Mouse (Mus musculus): Measurements from ENCODE around the gene Tifa. TPM values are rescaled to one million over a fixed set of nuclear protein-coding genes. Genes with fewer than 3 reads are reported as not detected.

Gene Tifa
- polyA plus RNA-seq, 1 experiment from 2014 or later: 27.4 TPM

DNA sequence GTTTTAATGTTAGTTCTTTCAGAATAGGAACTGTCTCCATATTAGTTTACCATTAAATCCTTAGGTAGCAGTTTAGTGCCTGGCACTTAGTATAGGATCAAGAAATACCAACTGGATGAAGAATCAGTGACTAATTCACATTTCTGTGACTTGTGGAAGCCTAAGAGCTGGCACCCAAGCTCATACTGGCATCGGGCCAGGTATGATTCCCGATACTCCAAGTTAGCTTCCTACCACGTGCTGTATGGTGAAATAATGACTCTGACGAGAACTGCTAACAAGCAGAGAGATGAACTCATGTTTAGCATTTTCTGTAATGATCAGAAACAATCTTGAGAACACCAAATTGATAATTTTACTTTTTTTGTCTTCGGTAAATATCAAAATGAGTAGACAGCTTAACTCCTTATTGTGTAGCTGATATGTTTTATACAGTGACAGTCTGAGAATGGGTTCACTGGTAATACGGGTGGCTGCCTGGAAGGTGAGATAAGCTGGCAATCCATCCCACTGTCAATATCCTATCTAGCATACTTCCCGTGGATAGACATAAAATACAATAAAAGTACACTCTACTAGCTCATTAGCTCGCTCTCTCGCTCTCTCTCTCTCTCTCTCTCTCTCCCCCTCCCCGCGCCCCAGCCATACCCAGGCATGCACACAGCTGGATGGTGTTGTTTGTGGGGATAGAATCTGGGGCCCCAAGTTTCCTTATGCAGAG lies 58.6 kb downstream of the Tifa start:
- Histone ChIP-seq H3K4me3 (ENCODE audit: low read length) (no peak overlapping the region), H3K27ac (ENCODE audit: low read length) (no peak overlapping the region), H3K4me1 (ENCODE audit: control insufficient read depth, insufficient read depth, low read length) (0 out of 2 replicates have a peak, but pooled peaks cover 3% of the 10 kb centered on the region), H3K9me3 (ENCODE audit: control insufficient read depth, low read length) (0 out of 2 replicates have a peak, but pooled peaks cover 4% of the 10 kb centered on the region), H3K27me3 (replicated peaks; ENCODE audit: control insufficient read depth, insufficient read depth, low read length) (no peaks in the 10 kb centered on the region), H3K9ac (ENCODE audit: low read depth, low read length) (no peak overlapping the region), H3K4me2 (ENCODE audit: low read depth, low read length) (no peak overlapping the region), H3K36me3 (ENCODE audit: control insufficient read depth, insufficient read depth, low read length) (no peaks in the 10 kb centered on the region)
- ATAC-seq: no peak
- 73% methylated on average over 11 of the region's 11 CpGs for WGBS

- H3K9me3 ChIP-seq (ENCODE audit: control insufficient read depth, low read length): 0 out of 2 replicates have a peak, but pooled peaks cover 4% of the 10 kb centered on the region
- H3K27me3 ChIP-seq (replicated peaks; ENCODE audit: control insufficient read depth, insufficient read depth, low read length): no peaks in the 10 kb centered on the region
- no peak overlapping the region for H3K27ac ChIP-seq (ENCODE audit: low read length)
- no peak overlapping the region for H3K4me2 ChIP-seq (ENCODE audit: low read depth, low read length)
- H3K36me3 ChIP-seq (ENCODE audit: control insufficient read depth, insufficient read depth, low read length): no peaks in the 10 kb centered on the region
- H3K9ac ChIP-seq (ENCODE audit: low read depth, low read length): no peak overlapping the region
- H3K4me1 ChIP-seq (ENCODE audit: control insufficient read depth, insufficient read depth, low read length): peaks cover 6% of the 10 kb centered on the region; the same call in 1 of the 2 replicates
- peak; percentile 24 for ATAC-seq
- H3K4me3 ChIP-seq (ENCODE audit: low read length): no peak overlapping the region
- 78% methylated on average over 5 of the region's 5 CpGs for WGBS
Observed at GRCm38 (mm10) chr3:127849922-127850321, 60.3 kb downstream of the Tifa start.

GRCm38 (mm10) chr3:127850776-127851646 lies 61.4 kb downstream of the Tifa start:
- Histone ChIP-seq H3K4me3 (ENCODE audit: low read length) (no peak overlapping the region), H3K9me3 (ENCODE audit: control insufficient read depth, low read length) (0 out of 2 replicates have a peak, but pooled peaks cover 3% of the 10 kb centered on the region), H3K27ac (ENCODE audit: low read length) (peak overlapping the region; percentile 93), H3K4me2 (ENCODE audit: low read depth, low read length) (peak overlapping the region; percentile 39; the same call in 1 of the 2 replicates), H3K27me3 (replicated peaks; ENCODE audit: control insufficient read depth, insufficient read depth, low read length) (no peaks in the 10 kb centered on the region), H3K4me1 (ENCODE audit: control insufficient read depth, insufficient read depth, low read length) (peaks cover 6% of the 10 kb centered on the region; the same call in 1 of the 2 replicates), H3K36me3 (ENCODE audit: control insufficient read depth, insufficient read depth, low read length) (no peaks in the 10 kb centered on the region), H3K9ac (ENCODE audit: low read depth, low read length) (0 out of 2 replicates have a peak overlapping the region, but pooled peaks have one; percentile 33)
- peak; percentile 87 for ATAC-seq
- WGBS: 46% methylated on average over 9 of the region's 9 CpGs

DNA sequence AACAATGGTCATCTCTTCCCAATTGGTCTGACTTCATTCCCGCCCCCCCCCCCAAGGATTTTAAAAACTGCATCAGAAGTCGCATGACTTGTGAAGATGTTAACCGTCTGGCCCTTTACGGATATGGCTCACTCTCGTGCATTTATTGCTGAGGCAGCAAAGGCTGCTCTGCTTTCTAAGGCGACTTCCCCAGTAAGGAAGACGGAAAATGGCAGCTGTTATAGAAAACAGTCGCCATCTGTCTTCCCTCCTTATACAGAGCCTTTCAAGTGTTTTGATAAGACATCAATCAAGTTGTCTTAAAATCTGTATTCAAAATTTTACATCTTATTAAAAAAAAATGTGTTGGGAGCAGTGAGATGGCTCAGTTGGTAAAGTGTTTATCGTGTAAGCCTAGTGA lies 63.1 kb downstream of the Tifa start:
- no peak overlapping the region for H3K9ac ChIP-seq (ENCODE audit: low read depth, low read length)
- no peaks in the 10 kb centered on the region for H3K36me3 ChIP-seq (ENCODE audit: control insufficient read depth, insufficient read depth, low read length)
- no peak overlapping the region for H3K27ac ChIP-seq (ENCODE audit: low read length)
- no peaks in the 10 kb centered on the region for H3K9me3 ChIP-seq (ENCODE audit: control insufficient read depth, low read length)
- no peak overlapping the region for H3K4me3 ChIP-seq (ENCODE audit: low read length)
- no peak overlapping the region for H3K4me2 ChIP-seq (ENCODE audit: low read depth, low read length)
- WGBS: 70% methylated on average over 9 of the region's 9 CpGs
- no peak for ATAC-seq
- H3K4me1 ChIP-seq (ENCODE audit: control insufficient read depth, insufficient read depth, low read length): peaks cover 6% of the 10 kb centered on the region; the same call in 1 of the 2 replicates
- H3K27me3 ChIP-seq (replicated peaks; ENCODE audit: control insufficient read depth, insufficient read depth, low read length): no peaks in the 10 kb centered on the region

GRCm38 (mm10) chr3:127853431-127854206 lies 64.0 kb downstream of the Tifa start:
- Histone ChIP-seq H3K4me3 (ENCODE audit: low read length) (no peak overlapping the region), H3K4me2 (ENCODE audit: low read depth, low read length) (no peak overlapping the region), H3K27me3 (replicated peaks; ENCODE audit: control insufficient read depth, insufficient read depth, low read length) (no peaks in the 10 kb centered on the region), H3K36me3 (ENCODE audit: control insufficient read depth, insufficient read depth, low read length) (no peaks in the 10 kb centered on the region), H3K4me1 (ENCODE audit: control insufficient read depth, insufficient read depth, low read length) (peaks cover 6% of the 10 kb centered on the region; the same call in 1 of the 2 replicates), H3K9me3 (ENCODE audit: control insufficient read depth, low read length) (no peaks in the 10 kb centered on the region), H3K9ac (ENCODE audit: low read depth, low read length) (no peak overlapping the region), H3K27ac (ENCODE audit: low read length) (no peak overlapping the region)
- 32% methylated on average over 15 of the region's 15 CpGs for WGBS
- peak; percentile 50 for ATAC-seq

DNA sequence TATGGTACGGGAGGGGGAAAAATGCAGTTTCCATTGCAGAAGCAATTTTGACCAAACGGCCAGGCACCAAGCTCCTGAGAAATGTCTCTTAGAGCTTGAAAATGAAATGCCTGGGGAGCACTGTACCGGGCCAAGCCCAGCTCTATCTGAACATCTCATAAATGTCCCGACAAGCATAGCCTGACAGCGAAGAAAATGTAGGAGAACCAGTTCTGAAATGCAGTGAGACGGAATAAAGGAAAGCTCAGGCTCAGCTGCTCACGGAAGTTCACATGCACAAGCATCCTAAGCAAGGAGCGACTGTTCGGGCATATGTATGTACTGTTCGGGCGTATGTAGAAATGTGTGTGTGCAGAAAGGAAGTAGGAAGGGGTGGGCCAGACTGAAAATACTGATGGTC lies 71.7 kb downstream of the Tifa start:
- H3K27ac ChIP-seq (ENCODE audit: low read length): no peak overlapping the region
- peaks cover 4% of the 10 kb centered on the region; the same call in 1 of the 2 replicates for H3K4me1 ChIP-seq (ENCODE audit: control insufficient read depth, insufficient read depth, low read length)
- H3K4me3 ChIP-seq (ENCODE audit: low read length): no peak overlapping the region
- no peak overlapping the region for H3K4me2 ChIP-seq (ENCODE audit: low read depth, low read length)
- 77% methylated on average over 11 of the region's 11 CpGs for WGBS
- H3K27me3 ChIP-seq (replicated peaks; ENCODE audit: control insufficient read depth, insufficient read depth, low read length): no peaks in the 10 kb centered on the region
- H3K36me3 ChIP-seq (ENCODE audit: control insufficient read depth, insufficient read depth, low read length): no peaks in the 10 kb centered on the region
- H3K9ac ChIP-seq (ENCODE audit: low read depth, low read length): no peak overlapping the region
- ATAC-seq: peak; percentile 47; the same call in 1 of the 2 replicates
- H3K9me3 ChIP-seq (ENCODE audit: control insufficient read depth, low read length): no peaks in the 10 kb centered on the region

- no peak overlapping the region for H3K4me3 ChIP-seq (ENCODE audit: low read length)
- H3K9me3 ChIP-seq (ENCODE audit: control insufficient read depth, low read length): no peaks in the 10 kb centered on the region
- H3K9ac ChIP-seq (ENCODE audit: low read depth, low read length): no peak overlapping the region
- WGBS: 74% methylated on average over 4 of the region's 4 CpGs
- H3K4me1 ChIP-seq (ENCODE audit: control insufficient read depth, insufficient read depth, low read length): peaks cover 4% of the 10 kb centered on the region; the same call in 1 of the 2 replicates
- H3K27me3 ChIP-seq (replicated peaks; ENCODE audit: control insufficient read depth, insufficient read depth, low read length): no peaks in the 10 kb centered on the region
- H3K27ac ChIP-seq (ENCODE audit: low read length): no peak overlapping the region
- ATAC-seq: no peak
- no peaks in the 10 kb centered on the region for H3K36me3 ChIP-seq (ENCODE audit: control insufficient read depth, insufficient read depth, low read length)
- no peak overlapping the region for H3K4me2 ChIP-seq (ENCODE audit: low read depth, low read length)
Observed at GRCm38 (mm10) chr3:127862479-127862878, 72.9 kb downstream of the Tifa start.

DNA sequence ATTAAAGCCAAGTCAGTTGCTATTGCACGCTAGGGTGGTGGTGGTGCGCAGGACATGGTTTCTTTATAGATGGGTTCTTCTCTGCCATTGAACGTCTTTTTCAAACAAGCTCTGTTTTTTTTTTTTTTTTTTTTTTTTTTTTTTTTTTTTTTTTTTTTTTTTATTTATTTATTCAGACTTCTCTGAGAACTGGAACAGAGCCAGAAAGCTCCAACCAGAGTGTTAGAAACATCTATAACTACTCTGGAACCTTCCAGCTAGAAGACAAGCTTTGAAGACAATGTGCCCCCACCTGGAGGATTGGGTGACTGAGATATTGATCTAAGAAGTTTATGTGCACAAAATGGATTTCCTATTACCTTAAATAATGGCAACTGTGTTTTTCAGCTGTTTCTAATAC lies 74.0 kb downstream of the Tifa start:
- Histone ChIP-seq H3K4me3 (ENCODE audit: low read length) (no peak overlapping the region), H3K27ac (ENCODE audit: low read length) (no peak overlapping the region), H3K27me3 (replicated peaks; ENCODE audit: control insufficient read depth, insufficient read depth, low read length) (no peaks in the 10 kb centered on the region), H3K4me1 (ENCODE audit: control insufficient read depth, insufficient read depth, low read length) (peaks cover 4% of the 10 kb centered on the region; the same call in 1 of the 2 replicates), H3K4me2 (ENCODE audit: low read depth, low read length) (no peak overlapping the region), H3K9me3 (ENCODE audit: control insufficient read depth, low read length) (no peaks in the 10 kb centered on the region), H3K36me3 (ENCODE audit: control insufficient read depth, insufficient read depth, low read length) (no peaks in the 10 kb centered on the region), H3K9ac (ENCODE audit: low read depth, low read length) (no peak overlapping the region)
- WGBS: 42% methylated on average over 3 of the region's 3 CpGs
- no peak for ATAC-seq

All from intestine, embryonic 16.5 days (tissue).